Mouse (Mus musculus) liver, adult 2 months (tissue): ENCODE measurements around the gene Ccdc130. TPM values are rescaled to one million over a fixed set of nuclear protein-coding genes. Genes with fewer than 3 reads are reported as not detected.

Experiments used
- DNase-seq: peaks from one replicate; pipeline ENCODE4 v3.0.0-alpha.2; 2011; ENCODE audit warnings: low read depth, low spot score; ENCODE audit errors: extremely low read depth
- H3K27ac ChIP-seq: fragments of 200-500 bp; replicated peaks from 2 replicates; pipeline ENCODE4 v1.5.1; 2012; ENCODE audit warnings: low read depth, mild to moderate bottlenecking, control low read depth, inconsistent platforms, low read length; ENCODE audit not compliant: insufficient read depth
- H3K27me3 ChIP-seq: fragments of 200-500 bp; 2 replicates; pipeline ENCODE4 v1.6.1; 2012; ENCODE audit warnings: mild to moderate bottlenecking, moderate library complexity, low read length, inconsistent platforms; ENCODE audit not compliant: control insufficient read depth, insufficient read depth
- H3K36me3 ChIP-seq: fragments of 200-500 bp; 2 replicates; pipeline ENCODE4 v1.6.1; 2012; ENCODE audit warnings: low read length, inconsistent platforms; ENCODE audit not compliant: control insufficient read depth, insufficient read depth
- H3K4me1 ChIP-seq: fragments of 200-500 bp; 2 replicates; pipeline ENCODE4 v1.6.1; 2011; ENCODE audit warnings: low read length; ENCODE audit not compliant: control insufficient read depth, insufficient read depth
- H3K4me3 ChIP-seq: fragments of 200-500 bp; 2 replicates; pipeline ENCODE4 v1.5.1; 2011; ENCODE audit warnings: low read depth, mild to moderate bottlenecking, control low read depth, low read length, moderate library complexity; ENCODE audit not compliant: insufficient read depth
- H3K79me2 ChIP-seq: fragments of 200-500 bp; 2 replicates; pipeline ENCODE4 v1.6.1; 2012; ENCODE audit warnings: inconsistent platforms, mild to moderate bottlenecking, low read length, moderate library complexity; ENCODE audit not compliant: control insufficient read depth, insufficient read depth
- H3K9ac ChIP-seq: fragments of 200-500 bp; 2 replicates; pipeline ENCODE4 v1.6.1; 2012; ENCODE audit warnings: low read depth, mild to moderate bottlenecking, control low read depth, inconsistent platforms, low read length
- CTCF ChIP-seq: fragments of 200-500 bp; IDR thresholded peaks from 2 replicates; pipeline ENCODE4 v1.5.1; 2011; ENCODE audit warnings: low read depth, low read length, control low read depth
- POLR2A ChIP-seq: fragments of 200-500 bp; IDR thresholded peaks from 2 replicates; pipeline ENCODE4 v1.6.1; 2011; ENCODE audit warnings: low read length, control low read depth; ENCODE audit not compliant: insufficient read depth; ENCODE audit errors: extremely low read depth
- WGBS: fragments of 180-500 bp; shearing (Covaris S2); methylation state at CpG from one replicate; pipeline ENCODE4 v1.1.7; 2018; 5-methylcytosine and 5-hydroxymethylcytosine counted together
- polyA plus RNA-seq: library from polyadenylated mRNA; depleted of rRNA; stranded (reverse); fragments of >200 nt; gene quantifications from 2 replicates; pipeline ENCODE4 v1.2.3, GENCODE M21; 2012; rRNA removed
- total RNA-seq: library from RNA; depleted of rRNA; stranded (reverse); fragments of >200 nt; gene quantifications from 2 replicates; pipeline ENCODE4 v1.2.3, GENCODE M21; 2014; rRNA removed

Ccdc130 gene
- total and polyA plus RNA-seq, 2 experiments = 2.3 to 8.7 TPM

GRCm38 (mm10) chr8:84211202-84211601 is 59.0 kb downstream of the Ccdc130 start:
- H3K36me3 ChIP-seq = peaks cover 4% of the 10 kb centered on the region; the same call in 1 of the 2 replicates
- no peaks in the 10 kb centered on the region for H3K27me3 ChIP-seq
- no peak overlapping the region for H3K4me3 ChIP-seq
- WGBS = 94% methylated on average over 3 of the region's 3 CpGs
- no peak overlapping the region for H3K27ac ChIP-seq
- no peak overlapping the region for H3K9ac ChIP-seq
- H3K79me2 ChIP-seq = no peaks in the 10 kb centered on the region
- DNase-seq = no peak
- H3K4me1 ChIP-seq = 0 out of 2 replicates have a peak, but pooled peaks cover 2% of the 10 kb centered on the region
- no peak for TF ChIP-seq CTCF
- no peak for TF ChIP-seq POLR2A

- Histone ChIP-seq H3K27ac (no peak overlapping the region), H3K79me2 (no peaks in the 10 kb centered on the region), H3K4me1 (0 out of 2 replicates have a peak, but pooled peaks cover 2% of the 10 kb centered on the region), H3K9ac (no peak overlapping the region), H3K4me3 (no peak overlapping the region), H3K27me3 (no peaks in the 10 kb centered on the region), H3K36me3 (peaks cover 4% of the 10 kb centered on the region; the same call in 1 of the 2 replicates)
- DNase-seq = no peak
- 57% methylated on average over 34 of the region's 34 CpGs for WGBS
- peak; percentile 84 for TF ChIP-seq CTCF
- no peak for TF ChIP-seq POLR2A
Measured at GRCm38 (mm10) chr8:84210167-84210791, 59.9 kb downstream of the Ccdc130 start.

- Histone ChIP-seq H3K4me1 (0 out of 2 replicates have a peak, but pooled peaks cover 2% of the 10 kb centered on the region), H3K27me3 (no peaks in the 10 kb centered on the region), H3K9ac (no peak overlapping the region), H3K79me2 (no peaks in the 10 kb centered on the region), H3K27ac (no peak overlapping the region), H3K4me3 (no peak overlapping the region), H3K36me3 (peaks cover 4% of the 10 kb centered on the region; the same call in 1 of the 2 replicates)
- DNase-seq = no peak
- TF ChIP-seq POLR2A (no peak), CTCF (no peak)
- WGBS = 78% methylated on average over 17 of the region's 17 CpGs
Measured at GRCm38 (mm10) chr8:84208381-84209380, 61.5 kb downstream of the Ccdc130 start.

- WGBS = 60% methylated on average over 7 of the region's 7 CpGs
- peak overlapping the region; percentile 18; the same call in 1 of the 2 replicates for H3K27ac ChIP-seq
- H3K36me3 ChIP-seq = peaks cover under 1% of the 10 kb centered on the region; the same call in 1 of the 2 replicates
- no peaks in the 10 kb centered on the region for H3K27me3 ChIP-seq
- TF ChIP-seq POLR2A = 0 out of 2 replicates have a peak, but pooled peaks have one; percentile 3
- no peak for TF ChIP-seq CTCF
- 0 out of 2 replicates have a peak, but pooled peaks cover 2% of the 10 kb centered on the region for H3K4me1 ChIP-seq
- H3K79me2 ChIP-seq = no peaks in the 10 kb centered on the region
- DNase-seq = peak; percentile 28
- H3K4me3 ChIP-seq = peak overlapping the region; percentile 6; the same call in 1 of the 2 replicates
- peak overlapping the region; percentile 12 for H3K9ac ChIP-seq
Measured at GRCm38 (mm10) chr8:84207811-84208210, 62.4 kb downstream of the Ccdc130 start.

Other genes starting within 250 kb of the Ccdc130 start
- gene Palm3, start 248.9 kb downstream of the Ccdc130 start, total RNA-seq = not detected in 2 replicates
- gene Palm3, start 248.9 kb downstream of the Ccdc130 start, polyA plus RNA-seq = not detected in 2 replicates
- gene Il27ra, start 227.8 kb downstream of the Ccdc130 start, total RNA-seq = 1.4 and 1.5 TPM in 2 replicates
- gene Il27ra, start 227.8 kb downstream of the Ccdc130 start, polyA plus RNA-seq = 1.4 and 2.1 TPM in 2 replicates
- not detected in 2 replicates for gene Rln3, start 225.4 kb downstream of the Ccdc130 start, total RNA-seq
- not detected in 2 replicates for gene Rln3, start 225.4 kb downstream of the Ccdc130 start, polyA plus RNA-seq
- gene Gm10643, start 205.2 kb downstream of the Ccdc130 start, total RNA-seq = 0.65 and 0.74 TPM in 2 replicates
- 0.10 TPM in 1 of 2 replicates, not detected in the other for gene Gm10643, start 205.2 kb downstream of the Ccdc130 start, polyA plus RNA-seq
- 1.8 and 2.6 TPM in 2 replicates for gene Rfx1, start 203.5 kb downstream of the Ccdc130 start, total RNA-seq
- 6.4 and 8.3 TPM in 2 replicates for gene Rfx1, start 203.5 kb downstream of the Ccdc130 start, polyA plus RNA-seq
- 1.4 and 2.2 TPM in 2 replicates for gene Dcaf15, start 165.6 kb downstream of the Ccdc130 start, total RNA-seq
- 9.2 and 9.9 TPM in 2 replicates for gene Dcaf15, start 165.6 kb downstream of the Ccdc130 start, polyA plus RNA-seq
- 0.13 TPM in 1 of 2 replicates, not detected in the other for gene Podnl1, start 144.4 kb downstream of the Ccdc130 start, total RNA-seq
- 0.51 and 0.86 TPM in 2 replicates for gene Podnl1, start 144.4 kb downstream of the Ccdc130 start, polyA plus RNA-seq
- 4.0 and 5.6 TPM in 2 replicates for gene Cc2d1a, start 122.4 kb downstream of the Ccdc130 start, total RNA-seq
- gene Cc2d1a, start 122.4 kb downstream of the Ccdc130 start, polyA plus RNA-seq = 10.4 and 10.6 TPM in 2 replicates
- gene 4930432K21Rik, start 122.4 kb downstream of the Ccdc130 start, total RNA-seq = not detected in 2 replicates
- 0.07 and 0.11 TPM in 2 replicates for gene 4930432K21Rik, start 122.4 kb downstream of the Ccdc130 start, polyA plus RNA-seq
- not detected in 2 replicates for gene Nanos3, start 85.2 kb downstream of the Ccdc130 start, total RNA-seq
- gene Nanos3, start 85.2 kb downstream of the Ccdc130 start, polyA plus RNA-seq = not detected in 2 replicates
- gene Zswim4, start 33.3 kb downstream of the Ccdc130 start, total RNA-seq = 2.8 and 3.7 TPM in 2 replicates
- 6.9 and 8.4 TPM in 2 replicates for gene Zswim4, start 33.3 kb downstream of the Ccdc130 start, polyA plus RNA-seq
- gene D8Ertd738e, start 20.7 kb downstream of the Ccdc130 start, total RNA-seq = 103 and 115 TPM in 2 replicates
- 99.3 and 105 TPM in 2 replicates for gene D8Ertd738e, start 20.7 kb downstream of the Ccdc130 start, polyA plus RNA-seq
- 17.1 and 25.8 TPM in 2 replicates for gene Mri1, start 13.1 kb downstream of the Ccdc130 start, total RNA-seq
- gene Mri1, start 13.1 kb downstream of the Ccdc130 start, polyA plus RNA-seq = 43.1 and 75.7 TPM in 2 replicates
- 0.20 and 0.28 TPM in 2 replicates for gene Cacna1a, start 118.1 kb upstream of the Ccdc130 start, total RNA-seq
- 2.1 and 3.2 TPM in 2 replicates for gene Cacna1a, start 118.1 kb upstream of the Ccdc130 start, polyA plus RNA-seq